Mouse (Mus musculus): Measurements from ENCODE around the gene Krtap31-1.
"Not testable (repeated sequence)": the region's sequence is repeated elsewhere in the genome, so short reads cannot be mapped to it uniquely, and the experiment has no call there.

The Krtap31-1 gene

DNA sequence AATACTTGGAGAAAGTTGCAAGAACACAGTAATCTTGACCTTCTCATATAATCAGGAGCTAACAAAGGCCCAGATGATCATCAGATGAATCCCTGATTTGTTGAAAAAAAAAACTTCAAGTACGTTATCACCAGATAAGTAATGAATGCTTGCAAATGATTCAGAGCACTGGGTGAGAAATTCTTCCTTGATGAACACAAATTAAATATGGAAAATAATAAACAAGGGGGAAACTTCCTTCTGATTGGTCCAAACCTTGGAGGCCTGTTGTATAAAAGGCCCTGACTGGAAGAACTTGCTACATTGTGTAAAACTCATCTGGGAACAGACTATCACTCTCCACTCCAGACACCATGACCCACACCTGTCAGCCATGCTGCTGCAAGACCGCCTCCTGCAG is at the start of gene Krtap31-1:
TSS of gene Krtap31-1 (plus strand) at position 301 of the 400 bp plus-strand sequence.
- no peak for DNase-seq

DNA sequence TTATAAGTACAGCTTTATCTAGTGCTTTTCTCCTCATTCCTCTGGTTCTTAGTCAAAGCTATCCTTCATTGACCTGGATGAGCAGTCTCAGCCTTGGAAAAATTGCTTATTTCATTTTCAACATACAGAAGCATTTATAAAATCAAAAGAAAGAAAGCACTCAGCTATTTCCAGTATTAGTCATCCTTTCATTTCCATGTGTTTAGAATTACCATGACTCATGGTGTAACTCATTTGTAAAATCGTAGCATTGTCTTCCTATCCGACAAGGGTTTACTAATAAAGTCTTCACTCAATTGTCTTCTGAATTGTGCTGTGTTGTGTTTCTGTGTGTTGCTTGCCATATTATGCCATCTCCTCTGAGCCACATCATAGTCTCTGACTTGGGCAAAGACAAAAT is 49.0 kb upstream of the Krtap31-1 start:
- no peak for DNase-seq

DNA sequence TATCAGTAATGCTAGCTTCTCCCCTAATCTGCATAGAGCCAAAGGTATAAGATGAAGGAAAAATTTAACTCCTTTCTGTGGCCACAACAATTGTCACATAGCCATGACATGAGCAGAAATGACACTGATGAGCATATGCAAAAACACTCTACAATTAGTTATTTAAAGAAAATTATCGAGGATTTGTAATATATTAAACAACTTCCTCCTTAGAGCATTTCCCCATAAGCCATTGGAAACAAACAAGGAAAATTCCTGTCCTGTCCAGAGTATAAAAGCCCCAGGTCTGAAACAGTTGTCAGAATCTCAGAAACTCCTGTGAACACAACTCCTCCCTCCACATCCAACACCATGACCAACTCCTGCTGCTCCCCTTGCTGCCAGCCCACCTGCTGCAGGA is 43.5 kb upstream of the Krtap31-1 start, which contains the start of gene Gm11559:
TSS of gene Gm11559 (plus strand) at position 301 of the 400 bp plus-strand sequence.
- DNase-seq: not testable (repeated sequence)

DNA sequence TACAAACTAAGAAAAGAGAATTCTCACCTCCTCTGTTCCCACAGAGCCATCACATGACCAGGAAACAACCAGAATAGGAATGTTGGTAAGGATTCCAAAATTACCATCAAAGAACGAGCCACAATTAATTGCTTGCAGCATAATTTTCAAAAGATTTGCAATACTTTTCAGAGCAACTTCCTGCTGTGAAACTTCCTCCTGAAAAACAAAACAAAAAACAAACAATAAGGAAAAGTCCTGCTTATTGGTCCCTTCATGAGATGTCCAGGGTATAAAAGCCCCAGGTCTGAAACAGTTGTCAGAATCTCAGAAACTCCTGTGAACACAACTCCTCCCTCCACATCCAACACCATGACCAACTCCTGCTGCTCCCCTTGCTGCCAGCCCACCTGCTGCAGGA is 34.6 kb upstream of the Krtap31-1 start, which contains the start of gene Krtap9-1:
TSS of gene Krtap9-1 (plus strand) at position 301 of the 400 bp plus-strand sequence.
- not testable (repeated sequence) for DNase-seq

DNA sequence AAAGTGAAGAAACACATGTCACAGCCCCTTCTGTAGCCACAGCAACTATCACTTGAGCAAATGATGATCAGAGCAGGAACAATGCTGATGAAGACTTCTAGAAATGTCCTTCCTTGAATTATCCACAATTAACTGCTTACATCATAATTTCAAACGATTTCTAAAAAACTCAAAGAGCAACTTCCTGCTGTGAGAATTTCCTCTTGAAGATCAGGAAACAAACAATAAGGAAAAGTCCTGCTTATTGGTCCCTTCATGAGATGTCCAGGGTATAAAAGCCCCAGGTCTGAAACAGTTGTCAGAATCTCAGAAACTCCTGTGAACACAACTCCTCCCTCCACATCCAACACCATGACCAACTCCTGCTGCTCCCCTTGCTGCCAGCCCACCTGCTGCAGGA is 28.8 kb upstream of the Krtap31-1 start, which contains the start of gene Gm11567:
TSS of gene Gm11567 (plus strand) at position 301 of the 400 bp plus-strand sequence.
- not testable (repeated sequence) for DNase-seq

DNA sequence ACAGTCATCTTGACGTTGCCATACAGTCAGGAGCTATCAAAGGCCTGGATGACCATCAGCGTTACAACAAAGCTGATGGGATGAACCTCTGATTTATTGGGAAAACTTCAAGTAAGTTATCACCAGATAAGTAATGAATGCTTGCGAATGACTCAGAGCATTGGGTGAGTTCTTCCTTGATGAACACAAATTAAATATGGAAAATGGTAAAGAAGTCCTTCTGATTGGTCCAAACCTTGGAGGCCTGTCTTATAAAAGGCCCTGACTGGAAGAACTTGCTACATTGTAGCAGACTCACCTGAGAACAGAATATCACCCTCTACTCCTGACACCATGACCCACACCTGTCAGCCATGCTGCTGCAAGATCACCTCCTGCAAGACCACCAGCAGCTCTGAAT is 6.7 kb downstream of the Krtap31-1 start, which contains the start of gene Gm11565:
TSS of gene Gm11565 (plus strand) at position 301 of the 400 bp plus-strand sequence.
- DNase-seq: no peak

DNA sequence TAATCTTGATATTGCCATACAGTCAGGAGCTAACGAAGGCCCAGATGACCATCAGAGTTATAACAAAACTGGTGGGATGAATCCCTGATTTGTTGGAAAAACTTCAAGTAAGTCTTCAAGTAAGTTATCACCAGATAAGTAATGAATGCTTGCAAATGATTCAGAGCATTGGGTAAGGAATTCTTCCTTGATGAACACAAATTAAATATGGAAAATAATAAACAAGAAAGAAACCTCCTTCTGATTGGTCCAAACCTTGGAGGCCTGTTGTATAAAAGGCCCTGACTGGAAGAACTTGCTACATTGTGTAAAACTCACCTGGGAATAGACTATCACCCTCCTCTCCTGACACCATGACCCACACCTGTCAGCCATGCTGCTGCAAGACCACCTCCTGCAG is 28.3 kb downstream of the Krtap31-1 start, which contains the start of gene Krtap31-2:
TSS of gene Krtap31-2 (plus strand) at position 301 of the 400 bp plus-strand sequence.
- DNase-seq: no peak

DNA sequence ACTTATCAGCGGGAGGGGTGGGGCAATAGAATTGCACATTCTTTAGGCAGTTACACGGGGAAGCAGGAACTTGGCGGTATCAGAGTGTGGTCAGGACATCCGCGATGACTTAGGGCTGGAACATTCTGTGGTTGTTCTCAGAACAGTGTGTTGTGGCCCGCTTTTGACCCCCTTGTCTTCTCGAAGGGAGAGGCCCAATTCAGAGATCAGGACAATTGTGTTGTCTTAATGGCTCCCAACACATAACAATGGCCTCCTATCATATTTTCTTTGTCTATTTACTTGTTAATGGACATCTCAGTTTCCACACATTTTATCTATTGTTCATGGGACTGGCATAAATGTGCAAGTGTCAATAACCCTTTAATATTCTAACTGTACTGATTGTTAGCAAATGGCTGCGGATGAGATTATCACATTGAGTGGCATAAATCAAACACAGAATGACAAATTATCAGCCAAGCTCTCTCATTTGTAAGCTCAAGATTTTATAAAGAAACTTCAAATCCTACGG is 30.1 kb downstream of the Krtap31-1 start:
- DNase-seq: no peak

DNA sequence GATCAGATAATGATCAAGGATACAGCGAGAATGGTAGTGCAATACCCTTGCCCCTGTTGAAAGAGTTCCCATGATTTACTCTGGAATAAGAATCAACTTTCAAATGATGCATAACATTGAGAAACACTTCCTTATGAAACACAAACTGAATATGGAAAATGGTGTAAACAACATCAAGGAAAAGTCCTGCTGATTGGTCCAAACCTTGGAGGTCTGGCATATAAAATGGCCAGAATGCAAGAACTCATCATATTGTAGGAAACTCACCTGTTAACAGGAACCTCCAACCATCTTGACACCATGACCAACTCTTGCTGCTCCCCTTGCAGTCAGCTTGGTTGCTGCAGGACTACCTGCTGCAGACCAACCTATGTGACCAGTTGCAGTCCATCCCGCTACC is 40.5 kb downstream of the Krtap31-1 start, which contains the start of gene Krtap9-5:
TSS of gene Krtap9-5 (plus strand) at position 301 of the 400 bp plus-strand sequence.
- DNase-seq: no peak

All from cerebellum, postnatal 25 days (tissue).